In genomic region chr5:135001309-135001708, GRCm38 (mm10) we compare ENCODE assay signal across 8 mouse cellular contexts. TPM values are rescaled to one million over a fixed set of nuclear protein-coding genes. Genes with fewer than 3 reads are reported as not detected.
DNase-seq lines count a peak whose midpoint lies in the region; ATAC-seq lines count a peak whose summit lies in the region.

No protein-coding gene starts in this region.

- WGBS in hindbrain, embryonic 12.5 days, result 0% methylated on average over 14 of the region's 14 CpGs
- WGBS in limb, embryonic 13.5 days, result under 1% methylated on average over 14 of the region's 14 CpGs
- WGBS in midbrain, embryonic 12.5 days, result 1% methylated on average over 14 of the region's 14 CpGs

- peaks cover 10% of the 10 kb centered on the region for H3K4me1 ChIP-seq in hindbrain, embryonic 12.5 days
- peaks cover 22% of the 10 kb centered on the region for H3K4me1 ChIP-seq in limb, embryonic 13.5 days
- peaks cover 8% of the 10 kb centered on the region for H3K4me1 ChIP-seq in midbrain, embryonic 12.5 days

- peak overlapping the region; percentile 39 for H3K4me2 ChIP-seq in hindbrain, embryonic 12.5 days (replicated peaks)
- H3K4me2 ChIP-seq in limb, embryonic 13.5 days (replicated peaks), result peak overlapping the region; percentile 47
- H3K4me2 ChIP-seq in midbrain, embryonic 12.5 days (replicated peaks), result peak overlapping the region; percentile 43

- no peak overlapping the region for H3K27ac ChIP-seq in hindbrain, embryonic 12.5 days
- H3K27ac ChIP-seq in limb, embryonic 13.5 days, result no peak overlapping the region
- H3K27ac ChIP-seq in midbrain, embryonic 12.5 days (replicated peaks), result no peak overlapping the region

- DNase-seq in left cerebral cortex, postnatal 4 days, result peak; percentile 70
- DNase-seq in left cerebral cortex, postnatal 36 days (ENCODE audit: low spot score in 2 of 2), result no peak
- DNase-seq in thymus, postnatal 25 days, result peak; percentile 63

- no peaks in the 10 kb centered on the region for H3K27me3 ChIP-seq in hindbrain, embryonic 12.5 days
- no peaks in the 10 kb centered on the region; the same call in 1 of the 2 replicates for H3K27me3 ChIP-seq in limb, embryonic 13.5 days
- H3K27me3 ChIP-seq in midbrain, embryonic 12.5 days, result peaks cover 11% of the 10 kb centered on the region; the same call in 1 of the 2 replicates

- H3K4me3 ChIP-seq in hindbrain, embryonic 12.5 days, result no peak overlapping the region
- H3K4me3 ChIP-seq in limb, embryonic 13.5 days, result no peak overlapping the region; the same call in 1 of the 2 replicates
- no peak overlapping the region for H3K4me3 ChIP-seq in midbrain, embryonic 12.5 days

- no peaks in the 10 kb centered on the region for H3K9me3 ChIP-seq in hindbrain, embryonic 12.5 days (replicated peaks)
- no peaks in the 10 kb centered on the region for H3K9me3 ChIP-seq in limb, embryonic 13.5 days
- no peaks in the 10 kb centered on the region for H3K9me3 ChIP-seq in midbrain, embryonic 12.5 days

- no peak overlapping the region for H3K9ac ChIP-seq in hindbrain, embryonic 12.5 days
- H3K9ac ChIP-seq in limb, embryonic 13.5 days, result no peak overlapping the region
- H3K9ac ChIP-seq in midbrain, embryonic 12.5 days (replicated peaks), result no peak overlapping the region

- no peaks in the 10 kb centered on the region for H3K36me3 ChIP-seq in hindbrain, embryonic 12.5 days
- H3K36me3 ChIP-seq in limb, embryonic 13.5 days, result no peaks in the 10 kb centered on the region
- no peaks in the 10 kb centered on the region for H3K36me3 ChIP-seq in midbrain, embryonic 12.5 days

- peak; percentile 81 for ATAC-seq in common myeloid progenitor, adult 5-6 weeks (replicated peaks; ENCODE audit: low read depth, poor library complexity, severe bottlenecking)
- peak; percentile 54 for ATAC-seq in hindbrain, embryonic 12.5 days (ENCODE audit: low FRiP score)
- ATAC-seq in limb, embryonic 13.5 days (ENCODE audit: low FRiP score, low read depth), result peak; percentile 42; the same call in 1 of the 2 replicates
- ATAC-seq in midbrain, embryonic 12.5 days (ENCODE audit: low FRiP score, low read depth), result peak; percentile 47; the same call in 1 of the 2 replicates
- ATAC-seq in frontal cortex, adult (ENCODE audit: low TSS enrichment), result no peak

- intact Hi-C loops in left cerebral cortex, postnatal 4 days (cut with DNase I), result no loop called here
- intact Hi-C loops in left cerebral cortex, postnatal 36 days (cut with DNase I), result no loop called here

RNA-seq across cellular contexts. Expression of gene Abhd11, which starts 7.6 kb away (rescaled TPM):
- total RNA-seq in left cerebral cortex, postnatal 4 days (2021), result 10 to 100 TPM; 56.6 to 60.8 TPM
- total RNA-seq in left cerebral cortex, postnatal 36 days (2021), result 10 to 100 TPM; 31.1 to 39.2 TPM
- 37.5 and 40.1 TPM in 2 replicates for total RNA-seq in common myeloid progenitor, adult 5-6 weeks (2017)
- polyA plus RNA-seq in hindbrain, embryonic 12.5 days (2016; fragmentation: Nextera tagmentation; extraction: Ambion mirVana), result 47.4 and 51.0 TPM in 2 replicates
- 51.7 and 55.1 TPM in 2 replicates for polyA plus RNA-seq in limb, embryonic 13.5 days (2015; fragmentation: Nextera tagmentation; extraction: Ambion mirVana)
- polyA plus RNA-seq in midbrain, embryonic 12.5 days (2016; fragmentation: Nextera tagmentation; extraction: Ambion mirVana), result 39.1 and 41.4 TPM in 2 replicates

RNA-seq across cellular contexts. Expression of gene Cldn3, which starts 15.3 kb away (rescaled TPM):
- total RNA-seq in left cerebral cortex, postnatal 4 days (2021), result 1 to 10 TPM; 6.2 to 6.4 TPM
- under 1 TPM; 0.49 to 0.52 TPM for total RNA-seq in left cerebral cortex, postnatal 36 days (2021)
- not detected in 2 replicates for total RNA-seq in common myeloid progenitor, adult 5-6 weeks (2017)
- 8.2 and 18.3 TPM in 2 replicates for polyA plus RNA-seq in hindbrain, embryonic 12.5 days (2016; fragmentation: Nextera tagmentation; extraction: Ambion mirVana)
- polyA plus RNA-seq in limb, embryonic 13.5 days (2015; fragmentation: Nextera tagmentation; extraction: Ambion mirVana), result 8.1 and 8.4 TPM in 2 replicates
- 2.3 and 2.8 TPM in 2 replicates for polyA plus RNA-seq in midbrain, embryonic 12.5 days (2016; fragmentation: Nextera tagmentation; extraction: Ambion mirVana)

RNA-seq across cellular contexts. Expression of gene Stx1a, which starts 22.0 kb away (rescaled TPM):
- 100 to 1,000 TPM; 261 to 264 TPM for total RNA-seq in left cerebral cortex, postnatal 4 days (2021)
- 100 to 1,000 TPM; 340 to 404 TPM for total RNA-seq in left cerebral cortex, postnatal 36 days (2021)
- total RNA-seq in common myeloid progenitor, adult 5-6 weeks (2017), result 0.27 TPM in 1 of 2 replicates, not detected in the other
- 34.3 and 38.7 TPM in 2 replicates for polyA plus RNA-seq in hindbrain, embryonic 12.5 days (2016; fragmentation: Nextera tagmentation; extraction: Ambion mirVana)
- 11.7 and 13.1 TPM in 2 replicates for polyA plus RNA-seq in limb, embryonic 13.5 days (2015; fragmentation: Nextera tagmentation; extraction: Ambion mirVana)
- 27.8 and 29.3 TPM in 2 replicates for polyA plus RNA-seq in midbrain, embryonic 12.5 days (2016; fragmentation: Nextera tagmentation; extraction: Ambion mirVana)

RNA-seq across cellular contexts. Expression of gene Cldn4, which starts 54.6 kb away (rescaled TPM):
- under 1 TPM in 1 of 2 experiments, not detected in 1; 0.18 TPM for total RNA-seq in left cerebral cortex, postnatal 4 days (2021)
- not detected for total RNA-seq in left cerebral cortex, postnatal 36 days (2021)
- total RNA-seq in common myeloid progenitor, adult 5-6 weeks (2017), result 0.92 TPM in 1 of 2 replicates, not detected in the other
- 4.2 and 6.1 TPM in 2 replicates for polyA plus RNA-seq in hindbrain, embryonic 12.5 days (2016; fragmentation: Nextera tagmentation; extraction: Ambion mirVana)
- polyA plus RNA-seq in limb, embryonic 13.5 days (2015; fragmentation: Nextera tagmentation; extraction: Ambion mirVana), result 16.7 and 18.9 TPM in 2 replicates
- polyA plus RNA-seq in midbrain, embryonic 12.5 days (2016; fragmentation: Nextera tagmentation; extraction: Ambion mirVana), result 0.98 and 2.0 TPM in 2 replicates

Comparison
In these comparisons a context has a peak if more than half of its experiments do, and no peak if none do; other contexts are left out.
1. DNase-seq: peak in left cerebral cortex, postnatal 4 days (single experiment) and thymus, postnatal 25 days (single experiment); none in left cerebral cortex, postnatal 36 days (0 of 2).
2. RNA of gene Stx1a, which starts 22.0 kb away (total RNA-seq): 340 to 404 TPM in left cerebral cortex, postnatal 36 days and 261 to 264 TPM in left cerebral cortex, postnatal 4 days; 0.27 TPM in common myeloid progenitor, adult 5-6 weeks; every median in the first group is over 100 times any median in the second.
3. Peak in every context shown above with its lines, with median percentiles within 50 percentile points of each other: H3K4me2 ChIP-seq.